Mouse (Mus musculus) heart, postnatal 10 days (tissue): ENCODE measurements around the gene Cmtm7. TPM values are rescaled to one million over a fixed set of nuclear protein-coding genes. Genes with fewer than 3 reads are reported as not detected.

Experiments used
- DNase-seq, 2 experiments: peaks; one replicate each; pipeline ENCODE4 v3.0.0; 2021
- intact Hi-C: fragments of 180-260 bp; cut with DNase I; formaldehyde crosslinking; loops from one replicate; pipeline ENCODE4 v1.15.1; 2025
- total RNA-seq, 2 experiments: library from RNA; stranded (reverse); gene quantifications; 2 replicates each; pipeline ENCODE4 v1.2.3; 2021

The Cmtm7 gene
- total RNA-seq, 2 experiments from 2014 or later, result 25.7 to 26.9 TPM

DNA sequence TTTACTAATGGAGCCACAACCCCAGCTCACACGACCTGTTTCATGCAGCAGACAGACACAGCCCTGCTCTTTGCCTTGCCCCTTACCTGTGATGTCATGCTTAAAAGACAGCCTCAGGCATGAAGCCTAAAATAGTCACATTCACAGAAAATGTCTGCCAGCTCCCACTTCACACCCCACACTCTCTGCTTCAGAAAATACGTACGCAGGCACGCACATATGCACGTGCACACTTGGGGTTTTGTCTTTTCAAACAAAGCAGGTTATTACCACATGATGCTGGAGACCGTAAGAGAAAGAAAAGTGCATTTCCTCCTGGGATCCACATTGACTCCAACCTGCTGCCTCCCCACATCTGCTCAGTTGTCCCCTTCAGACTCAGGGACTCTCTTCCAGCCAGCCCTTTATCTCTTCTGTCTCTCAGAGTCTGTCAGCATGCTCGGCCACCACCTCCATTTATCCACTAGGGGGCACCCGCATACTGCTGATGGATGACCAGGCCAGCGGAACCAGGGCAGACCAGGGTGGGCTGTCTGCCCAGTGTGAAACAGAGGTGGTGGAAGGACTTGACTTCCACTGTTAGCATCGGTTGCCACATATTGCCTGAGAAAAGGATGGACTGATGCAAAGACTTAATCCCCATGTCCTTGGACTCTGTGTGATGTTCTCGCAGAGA is 15.8 kb upstream of the Cmtm7 start:
- DNase-seq, result peak; percentile 92 to 96
- intact Hi-C loops, result loop anchor here (1.0 to 10.0 kb wide), 7 partner anchors 45 to 910 kb away; partner anchors contain the start of gene Cmtm8

DNA sequence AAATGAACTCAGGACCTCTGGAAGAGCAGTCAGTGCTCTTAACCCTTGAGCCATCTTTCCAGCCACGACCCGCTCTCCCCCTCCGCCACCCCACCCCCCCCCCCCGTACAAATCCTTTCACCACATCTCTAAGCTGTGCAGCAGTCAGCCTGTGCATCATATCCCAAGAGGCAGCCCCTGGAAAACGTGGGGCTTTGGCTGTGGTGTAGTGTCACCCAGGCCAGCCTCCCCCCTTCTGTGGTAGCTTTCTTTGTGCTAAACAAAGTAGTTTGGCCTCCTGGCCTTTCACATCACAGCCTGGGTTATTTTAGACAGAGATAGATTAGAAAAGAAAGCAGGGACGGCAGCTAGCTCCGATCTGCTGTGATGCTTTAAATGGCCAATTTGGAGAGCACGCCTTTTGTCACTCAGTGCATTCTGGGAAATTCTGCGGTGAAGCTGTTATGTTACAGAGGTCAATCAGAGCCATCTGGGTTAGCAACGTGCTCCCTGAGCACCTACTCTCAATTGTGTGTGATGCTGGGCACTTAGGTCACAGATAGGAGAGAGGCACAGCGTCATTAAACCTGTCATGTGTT is 14.9 kb upstream of the Cmtm7 start:
- intact Hi-C loops, result loop anchor here (1.0 to 10.0 kb wide), 7 partner anchors 44 to 911 kb away; partner anchors contain the start of gene Cmtm8
- no peak for DNase-seq

- intact Hi-C loops, result loop anchor here (10.0 kb wide), 1 partner anchor 470 kb away; no protein-coding TSS in a partner anchor
- no peak for DNase-seq
Observed at GRCm38 (mm10) chr9:114794491-114794890, 12.8 kb upstream of the Cmtm7 start.

GRCm38 (mm10) chr9:114793764-114794295 is 12.2 kb upstream of the Cmtm7 start:
- intact Hi-C loops, result loop anchor here (10.0 kb wide), 1 partner anchor 471 kb away; no protein-coding TSS in a partner anchor
- no peak for DNase-seq

- intact Hi-C loops, result loop anchor here (10.0 kb wide), 1 partner anchor 475 kb away; no protein-coding TSS in a partner anchor
Observed at GRCm38 (mm10) chr9:114789989-114790388, 8.3 kb upstream of the Cmtm7 start.

GRCm38 (mm10) chr9:114789557-114789956 is 7.9 kb upstream of the Cmtm7 start:
- intact Hi-C loops, result no loop called here

More at GRCm38 (mm10) chr9:114789989-114790388, 8.3 kb upstream of the Cmtm7 start:
- DNase-seq, result no peak

GRCm38 (mm10) chr9:114788697-114789096 is 7.0 kb upstream of the Cmtm7 start:
- DNase-seq, result no peak
- intact Hi-C loops, result no loop called here

More at GRCm38 (mm10) chr9:114789557-114789956, 7.9 kb upstream of the Cmtm7 start:
- no peak for DNase-seq

DNA sequence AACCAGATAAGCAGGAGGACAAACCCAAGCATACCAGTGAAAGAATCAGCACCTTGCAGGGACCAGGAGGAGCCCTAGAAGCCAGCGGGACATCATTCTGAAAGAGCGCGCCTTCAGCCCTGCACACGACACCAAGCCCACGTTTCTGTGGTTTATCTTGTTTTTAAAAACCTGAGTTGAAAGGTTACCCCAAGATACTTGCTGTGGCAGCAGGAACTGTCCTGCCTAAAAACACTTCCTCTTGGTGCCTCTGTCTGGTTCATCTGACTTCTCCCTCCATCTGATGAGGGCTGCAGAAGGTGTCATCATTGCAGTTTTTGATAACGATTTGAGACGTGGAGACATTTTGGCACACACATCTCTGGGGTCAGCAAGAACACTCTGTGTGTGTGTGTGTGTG is 6.1 kb upstream of the Cmtm7 start:
- DNase-seq, result no peak
- intact Hi-C loops, result no loop called here

- intact Hi-C loops, result no loop called here
- DNase-seq, result no peak
Observed at GRCm38 (mm10) chr9:114787134-114787533, 5.5 kb upstream of the Cmtm7 start.

GRCm38 (mm10) chr9:114785432-114786125 is 3.9 kb upstream of the Cmtm7 start:
- no peak for DNase-seq
- intact Hi-C loops, result no loop called here

DNA sequence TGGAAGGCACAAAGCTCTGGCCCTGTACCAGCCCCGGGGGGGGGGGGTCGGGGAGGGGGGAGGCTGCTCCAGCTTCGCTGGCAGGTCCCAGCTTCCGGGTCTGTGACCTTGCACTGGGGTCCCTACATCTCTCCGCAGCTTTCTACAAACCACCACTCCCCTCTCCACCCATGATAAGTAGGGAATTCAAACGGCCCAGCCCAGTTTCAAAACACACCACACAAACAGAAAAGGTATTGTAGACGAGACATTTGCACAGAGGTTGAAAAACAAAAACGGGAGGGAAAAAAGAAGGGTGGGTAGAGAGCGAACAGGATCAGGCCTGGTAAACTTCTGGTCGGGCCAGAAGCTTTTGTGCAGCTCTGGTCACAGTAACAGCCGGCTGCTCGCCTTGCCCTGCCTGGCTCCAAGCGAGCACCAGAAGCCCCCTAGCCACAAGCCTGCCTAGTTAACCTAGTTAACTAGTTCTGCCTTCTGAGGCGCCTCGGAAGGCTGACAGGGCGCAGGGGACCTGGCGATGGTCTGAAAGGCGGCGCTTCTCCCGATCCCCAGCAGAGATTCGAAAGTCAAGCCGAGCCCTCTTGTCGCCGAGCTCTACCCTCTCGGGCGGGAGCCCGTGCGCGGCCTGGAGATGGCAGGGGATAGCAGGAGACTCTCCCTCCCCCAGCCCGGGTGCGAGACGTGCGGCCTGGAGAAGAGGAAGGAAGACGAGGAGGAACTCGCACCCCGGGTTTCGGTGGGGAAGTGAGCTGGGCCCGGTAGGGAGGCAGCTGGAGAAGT is 720 bp downstream of the Cmtm7 start:
- peak; percentile 61 to 69 for DNase-seq
- intact Hi-C loops, result no loop called here

DNA sequence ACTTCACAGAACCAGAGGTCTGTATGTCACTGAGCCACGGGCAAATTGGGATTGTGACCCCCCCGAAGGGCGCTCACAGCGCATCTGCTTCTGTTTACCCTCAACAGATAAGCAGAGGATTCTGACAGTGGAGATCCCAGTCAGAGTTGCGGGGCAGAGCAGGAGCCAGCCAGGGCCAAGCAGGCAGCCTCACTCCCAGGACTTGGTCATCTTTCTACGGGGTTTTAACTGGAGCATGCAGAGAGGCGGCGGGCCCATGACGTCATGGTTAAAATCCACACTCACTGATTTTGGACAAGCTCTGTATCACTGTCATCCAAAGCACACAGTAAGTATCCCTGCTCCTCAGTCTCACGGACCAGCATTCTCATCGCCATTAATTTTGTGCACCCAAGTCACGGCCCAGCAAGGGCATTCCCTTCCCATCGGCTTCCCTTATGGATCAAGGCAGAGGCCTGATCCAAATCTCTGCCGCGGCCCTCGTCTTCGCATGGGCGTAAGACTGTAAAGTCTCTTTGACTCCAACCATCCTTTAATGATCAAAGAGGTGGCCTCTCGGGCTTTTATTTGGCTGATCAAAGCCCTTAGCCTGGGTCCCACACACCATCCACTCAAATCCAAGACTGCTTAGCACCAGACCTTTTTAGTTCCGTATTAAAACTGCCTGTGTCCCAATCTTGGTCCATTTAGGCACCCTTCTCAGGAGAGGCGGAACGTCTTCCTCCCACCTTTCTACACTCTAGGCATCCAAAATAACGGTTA is 1.5 kb downstream of the Cmtm7 start:
- peak in 1 of 2 experiments; percentile 32 for DNase-seq
- intact Hi-C loops, result no loop called here

DNA sequence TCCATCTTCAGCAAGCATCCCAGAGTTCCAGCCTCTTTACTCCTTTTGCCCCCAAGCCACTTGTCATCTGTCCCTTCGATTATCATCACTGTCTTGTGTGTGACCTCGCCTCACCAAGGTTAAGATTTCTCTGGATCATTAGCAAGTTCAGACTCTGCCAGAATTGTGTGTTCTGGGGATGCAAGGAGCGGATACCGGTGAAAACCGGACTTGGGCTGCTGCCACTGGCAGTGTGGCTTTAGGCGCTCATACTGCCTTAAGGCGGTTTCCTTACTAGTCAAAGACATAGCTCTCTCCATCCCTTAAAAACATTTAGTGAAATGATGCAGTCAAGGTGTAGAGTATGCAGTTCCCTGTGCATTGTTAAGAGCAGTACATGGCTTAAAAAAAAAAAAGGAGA is 2.8 kb downstream of the Cmtm7 start:
- no peak for DNase-seq
- intact Hi-C loops, result no loop called here

DNA sequence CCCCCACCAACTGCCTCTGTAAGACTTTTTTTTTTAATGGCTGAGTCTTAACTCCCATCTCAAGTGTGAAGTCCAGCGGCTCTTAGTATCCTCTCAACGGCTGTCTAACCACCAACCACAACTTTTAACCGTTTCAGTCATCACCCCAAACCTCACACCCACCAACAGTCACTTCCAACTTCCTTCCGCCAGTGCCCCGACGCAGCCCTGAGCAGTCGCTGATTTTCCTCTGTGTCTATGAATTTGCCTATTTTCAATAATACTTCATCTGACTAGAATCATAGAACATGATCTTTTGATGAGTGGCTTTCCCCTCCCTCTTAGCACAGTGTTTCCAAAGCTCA is 3.6 kb downstream of the Cmtm7 start:
- intact Hi-C loops, result no loop called here
- no peak for DNase-seq

- intact Hi-C loops, result no loop called here
- DNase-seq, result no peak
Observed at GRCm38 (mm10) chr9:114777178-114778046, 4.2 kb downstream of the Cmtm7 start.

DNA sequence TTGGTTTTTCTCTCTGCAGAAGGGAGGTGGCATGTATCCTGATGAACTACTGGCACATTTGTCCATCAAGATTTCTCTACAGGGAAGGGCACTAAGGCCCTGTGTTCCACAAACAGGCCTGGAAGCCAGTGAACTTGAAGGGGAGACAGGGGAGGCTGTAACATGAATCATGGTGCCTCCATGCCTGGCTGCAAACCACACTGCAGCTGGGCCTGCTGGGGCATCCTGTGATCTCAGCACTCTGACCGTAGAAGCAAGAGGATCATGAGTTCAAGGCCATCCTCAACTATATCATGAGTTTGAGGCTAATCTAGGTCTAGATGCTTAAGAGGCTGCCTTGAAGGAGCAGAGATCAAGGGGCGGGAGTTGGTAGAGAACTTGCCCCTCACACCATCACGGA is 5.3 kb downstream of the Cmtm7 start:
- intact Hi-C loops, result no loop called here

DNA sequence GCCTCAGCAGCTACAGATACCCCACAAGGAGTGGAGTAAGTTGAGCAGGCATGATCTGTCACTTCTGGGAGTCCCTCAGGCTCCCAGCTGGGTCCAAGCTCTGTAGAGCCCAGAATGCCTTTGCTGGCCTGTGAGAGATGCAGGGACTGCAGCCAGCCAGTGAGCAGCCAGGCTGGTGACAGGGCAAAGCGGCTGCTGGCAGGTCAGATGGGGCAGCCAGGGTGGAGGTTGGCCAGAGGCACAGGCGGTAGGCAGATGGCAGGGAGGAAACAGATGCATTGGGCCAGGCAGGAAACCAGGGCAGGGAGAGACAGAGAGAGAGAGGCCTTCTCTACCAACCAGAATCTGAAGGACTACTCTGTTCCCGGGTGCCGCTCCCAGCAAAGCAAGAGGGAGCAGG is 6.4 kb downstream of the Cmtm7 start:
- intact Hi-C loops, result loop anchor here (2.0 kb wide), 1 partner anchor 14 kb away; no protein-coding TSS in a partner anchor
- peak; percentile 73 to 77 for DNase-seq

More for the DNA sequence above, 5.3 kb downstream of the Cmtm7 start:
- DNase-seq, result no peak

- no peak for DNase-seq
- intact Hi-C loops, result loop anchor here (2.0 kb wide), 1 partner anchor 14 kb away; no protein-coding TSS in a partner anchor
Observed at GRCm38 (mm10) chr9:114774629-114775028, 7.0 kb downstream of the Cmtm7 start.

DNA sequence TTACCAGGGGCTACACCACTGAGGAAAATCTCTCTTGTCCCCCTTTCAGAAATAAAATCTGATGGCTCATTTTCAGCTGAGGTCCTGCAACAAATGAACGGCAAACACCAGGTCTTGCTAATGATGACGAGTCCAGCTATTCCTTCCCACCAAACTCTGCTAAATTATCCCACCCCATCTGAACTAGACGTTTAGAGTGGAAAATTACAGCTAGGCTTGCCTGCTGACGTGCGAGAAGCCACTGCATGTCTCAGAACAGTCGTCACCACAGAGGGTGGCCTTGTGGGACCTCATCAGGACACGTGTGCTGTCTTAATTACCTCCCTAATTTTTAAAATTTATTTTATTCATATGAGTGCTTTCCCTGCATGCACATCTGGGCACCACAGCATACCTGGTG is 10.1 kb downstream of the Cmtm7 start:
- intact Hi-C loops, result no loop called here
- DNase-seq, result no peak
